Mouse (Mus musculus): Measurements from ENCODE around the gene Casp7. TPM values are rescaled to one million over a fixed set of nuclear protein-coding genes. Genes with fewer than 3 reads are reported as not detected.

The Casp7 gene
- total and polyA plus RNA-seq, 2 experiments from 2014 or later: 23.7 to 28.8 TPM

- 81% methylated on average over 5 of the region's 5 CpGs for WGBS
- no peaks in the 10 kb centered on the region for H3K9me3 ChIP-seq (ENCODE audit: low read length)
- no peak for TF ChIP-seq CTCF (IDR thresholded peaks at IDR 0.05; ENCODE audit: low read depth)
- no peak overlapping the region for H3K4me3 ChIP-seq (ENCODE audit: low read depth, low read length)
- H3K9ac ChIP-seq: no peak overlapping the region
- H3K27ac ChIP-seq (ENCODE audit: low read depth, low read length): no peak overlapping the region
- H3K36me3 ChIP-seq (ENCODE audit: insufficient read depth): no peaks in the 10 kb centered on the region
- ATAC-seq: no peak
- H3K4me1 ChIP-seq (ENCODE audit: insufficient read depth): no peaks in the 10 kb centered on the region
- H3K27me3 ChIP-seq (ENCODE audit: insufficient read depth, low read length): no peaks in the 10 kb centered on the region
- no peak overlapping the region for H3K4me2 ChIP-seq (ENCODE audit: low read depth)
- DNase-seq: no peak
Measured at GRCm38 (mm10) chr19:56450892-56451291, 54.0 kb downstream of the Casp7 start.

GRCm38 (mm10) chr19:56451867-56452266, 54.9 kb downstream of the Casp7 start:
- TF ChIP-seq CTCF (IDR thresholded peaks at IDR 0.05; ENCODE audit: low read depth): no peak
- H3K4me1 ChIP-seq (ENCODE audit: insufficient read depth): no peaks in the 10 kb centered on the region
- 76% methylated on average over 4 of the region's 4 CpGs for WGBS
- ATAC-seq (no peak), DNase-seq (no peak)
- no peak overlapping the region for H3K4me3 ChIP-seq (ENCODE audit: low read depth, low read length)
- H3K27me3 ChIP-seq (ENCODE audit: insufficient read depth, low read length): no peaks in the 10 kb centered on the region
- no peak overlapping the region for H3K9ac ChIP-seq
- no peak overlapping the region for H3K27ac ChIP-seq (ENCODE audit: low read depth, low read length)
- H3K36me3 ChIP-seq (ENCODE audit: insufficient read depth): no peaks in the 10 kb centered on the region
- no peaks in the 10 kb centered on the region for H3K9me3 ChIP-seq (ENCODE audit: low read length)
- no peak overlapping the region for H3K4me2 ChIP-seq (ENCODE audit: low read depth)

GRCm38 (mm10) chr19:56452421-56452820, 55.5 kb downstream of the Casp7 start:
- H3K4me2 ChIP-seq (ENCODE audit: low read depth): no peak overlapping the region
- TF ChIP-seq CTCF (IDR thresholded peaks at IDR 0.05; ENCODE audit: low read depth): no peak
- H3K9me3 ChIP-seq (ENCODE audit: low read length): no peaks in the 10 kb centered on the region
- ATAC-seq (no peak), DNase-seq (no peak)
- H3K4me3 ChIP-seq (ENCODE audit: low read depth, low read length): no peak overlapping the region
- H3K27ac ChIP-seq (ENCODE audit: low read depth, low read length): no peak overlapping the region
- H3K9ac ChIP-seq: no peak overlapping the region
- no peaks in the 10 kb centered on the region for H3K27me3 ChIP-seq (ENCODE audit: insufficient read depth, low read length)
- no peaks in the 10 kb centered on the region for H3K36me3 ChIP-seq (ENCODE audit: insufficient read depth)
- WGBS: 94% methylated on average over 2 of the region's 2 CpGs
- H3K4me1 ChIP-seq (ENCODE audit: insufficient read depth): no peaks in the 10 kb centered on the region

- DNase-seq (no peak), ATAC-seq (no peak)
- H3K4me3 ChIP-seq (ENCODE audit: low read depth, low read length): no peak overlapping the region
- WGBS: 88% methylated on average over 4 of the region's 4 CpGs
- no peaks in the 10 kb centered on the region for H3K36me3 ChIP-seq (ENCODE audit: insufficient read depth)
- H3K9me3 ChIP-seq (ENCODE audit: low read length): no peaks in the 10 kb centered on the region
- no peak overlapping the region for H3K4me2 ChIP-seq (ENCODE audit: low read depth)
- no peak overlapping the region for H3K27ac ChIP-seq (ENCODE audit: low read depth, low read length)
- TF ChIP-seq CTCF (IDR thresholded peaks at IDR 0.05; ENCODE audit: low read depth): no peak
- H3K9ac ChIP-seq: no peak overlapping the region
- no peaks in the 10 kb centered on the region for H3K27me3 ChIP-seq (ENCODE audit: insufficient read depth, low read length)
- H3K4me1 ChIP-seq (ENCODE audit: insufficient read depth): no peaks in the 10 kb centered on the region
Measured at GRCm38 (mm10) chr19:56454862-56455261, 57.9 kb downstream of the Casp7 start.

- Histone ChIP-seq H3K4me1 (ENCODE audit: insufficient read depth) (no peaks in the 10 kb centered on the region), H3K9ac (no peak overlapping the region), H3K27ac (ENCODE audit: low read depth, low read length) (no peak overlapping the region), H3K4me2 (ENCODE audit: low read depth) (no peak overlapping the region), H3K9me3 (ENCODE audit: low read length) (no peaks in the 10 kb centered on the region), H3K4me3 (ENCODE audit: low read depth, low read length) (no peak overlapping the region), H3K27me3 (ENCODE audit: insufficient read depth, low read length) (no peaks in the 10 kb centered on the region), H3K36me3 (ENCODE audit: insufficient read depth) (no peaks in the 10 kb centered on the region)
- no peak for DNase-seq
- no peak for ATAC-seq
- WGBS: 28% methylated on average over 2 of the region's 2 CpGs
- no peak for TF ChIP-seq CTCF (IDR thresholded peaks at IDR 0.05; ENCODE audit: low read depth)
Measured at GRCm38 (mm10) chr19:56455369-56455768, 58.4 kb downstream of the Casp7 start.

- TF ChIP-seq CTCF (IDR thresholded peaks at IDR 0.05; ENCODE audit: low read depth): no peak
- DNase-seq (no peak), ATAC-seq (no peak)
- Histone ChIP-seq H3K4me3 (ENCODE audit: low read depth, low read length) (no peak overlapping the region), H3K4me2 (ENCODE audit: low read depth) (no peak overlapping the region), H3K27me3 (ENCODE audit: insufficient read depth, low read length) (no peaks in the 10 kb centered on the region), H3K4me1 (ENCODE audit: insufficient read depth) (no peaks in the 10 kb centered on the region), H3K9ac (no peak overlapping the region), H3K36me3 (ENCODE audit: insufficient read depth) (no peaks in the 10 kb centered on the region), H3K27ac (ENCODE audit: low read depth, low read length) (no peak overlapping the region), H3K9me3 (ENCODE audit: low read length) (no peaks in the 10 kb centered on the region)
- 93% methylated on average over 4 of the region's 4 CpGs for WGBS
Measured at GRCm38 (mm10) chr19:56457569-56457968, 60.6 kb downstream of the Casp7 start.

- no peak overlapping the region for H3K27ac ChIP-seq (ENCODE audit: low read depth, low read length)
- H3K36me3 ChIP-seq (ENCODE audit: insufficient read depth): no peaks in the 10 kb centered on the region
- H3K4me3 ChIP-seq (ENCODE audit: low read depth, low read length): no peak overlapping the region
- no peak overlapping the region for H3K9ac ChIP-seq
- ATAC-seq (no peak), DNase-seq (no peak)
- H3K4me1 ChIP-seq (ENCODE audit: insufficient read depth): no peaks in the 10 kb centered on the region
- TF ChIP-seq CTCF (IDR thresholded peaks at IDR 0.05; ENCODE audit: low read depth): no peak
- H3K27me3 ChIP-seq (ENCODE audit: insufficient read depth, low read length): no peaks in the 10 kb centered on the region
- H3K9me3 ChIP-seq (ENCODE audit: low read length): no peaks in the 10 kb centered on the region
- 72% methylated on average over 10 of the region's 10 CpGs for WGBS
- H3K4me2 ChIP-seq (ENCODE audit: low read depth): no peak overlapping the region
Measured at GRCm38 (mm10) chr19:56459154-56460050, 62.5 kb downstream of the Casp7 start.

All from forebrain, postnatal 0 days (tissue).